Mouse (Mus musculus) heart, embryonic 14.5 days (tissue): Measurements from ENCODE around the gene Cbx8. TPM values are rescaled to one million over a fixed set of nuclear protein-coding genes. Genes with fewer than 3 reads are reported as not detected.

Experiments used
- ATAC-seq: fragments of 200-750 bp; cut with Nextera tagmentation; 2 replicates; pipeline ENCODE4 v1.8.0; 2017; ENCODE audit warnings: low read depth, moderate TSS enrichment; ENCODE audit not compliant: insufficient number of reproducible peaks, insufficient read depth, low FRiP score
- H3K27ac ChIP-seq, 2 experiments: fragments of 200-500 bp in 1 of 2; fragments of 300-500 bp in 1 of 2; sonication (generic) in 1 of 2; replicated peaks in 1 of 2; 2 replicates each; pipeline ENCODE4 v1.5.1; 2012 to 2014; ENCODE audit warnings: low read depth in 2 of 2, low read length in 2 of 2, control low read depth in 1 of 2, mild to moderate bottlenecking in 1 of 2, mixed read lengths in 1 of 2; ENCODE audit not compliant: control insufficient read depth in 1 of 2, insufficient read depth in 1 of 2
- H3K27me3 ChIP-seq: fragments of 300-500 bp; sonication (generic); 2 replicates; pipeline ENCODE4 v1.6.1; 2014; ENCODE audit warnings: mild to moderate bottlenecking, low read length, control low read depth; ENCODE audit not compliant: control insufficient read depth, insufficient read depth
- H3K36me3 ChIP-seq: fragments of 300-500 bp; sonication (generic); 2 replicates; pipeline ENCODE4 v1.6.1; 2014; ENCODE audit warnings: mild to moderate bottlenecking, control low read depth, low read length, mixed read lengths; ENCODE audit not compliant: control insufficient read depth, insufficient read depth
- H3K4me1 ChIP-seq, 2 experiments: fragments of 200-500 bp in 1 of 2; fragments of 300-500 bp in 1 of 2; sonication (generic) in 1 of 2; 2 replicates each; pipeline ENCODE4 v1.6.1; 2012 to 2014; ENCODE audit warnings: low read length in 2 of 2, control low read depth in 1 of 2, mixed read lengths in 1 of 2; ENCODE audit not compliant: control insufficient read depth in 2 of 2, insufficient read depth in 2 of 2
- H3K4me2 ChIP-seq: fragments of 300-500 bp; sonication (generic); 2 replicates; pipeline ENCODE4 v1.6.1; 2014; ENCODE audit warnings: mild to moderate bottlenecking, low read length
- H3K4me3 ChIP-seq, 2 experiments: fragments of 200-500 bp in 1 of 2; fragments of 300-500 bp in 1 of 2; sonication (generic) in 1 of 2; 2 replicates each; pipeline ENCODE4 v1.5.1; 2012 to 2014; ENCODE audit warnings: low read length in 2 of 2, mild to moderate bottlenecking in 2 of 2, control low read depth in 1 of 2, low read depth in 1 of 2, moderate library complexity in 1 of 2; ENCODE audit not compliant: control insufficient read depth in 1 of 2, insufficient read depth in 1 of 2
- H3K9ac ChIP-seq: fragments of 300-500 bp; sonication (generic); 2 replicates; pipeline ENCODE4 v1.6.1; 2014; ENCODE audit warnings: mild to moderate bottlenecking, low read length
- H3K9me3 ChIP-seq: fragments of 300-500 bp; sonication (generic); 2 replicates; pipeline ENCODE4 v1.6.1; 2016; ENCODE audit warnings: low read length, control low read depth; ENCODE audit not compliant: control insufficient read depth
- WGBS: fragments of 180-500 bp; shearing (Covaris S2); extraction: QIAGEN DNeasy Blood & Tissue Kit; methylation state at CpG from one replicate; pipeline ENCODE4 v1.1.7; 2014; 5-methylcytosine and 5-hydroxymethylcytosine counted together
- polyA plus RNA-seq: library from polyadenylated mRNA; unstranded; fragments of >200 nt; fragmentation: Nextera tagmentation; extraction: Ambion mirVana; gene quantifications from 2 replicates; pipeline ENCODE4 v1.2.1, GENCODE M21; 2014

Gene Cbx8
- polyA plus RNA-seq, 1 experiment from 2014 or later, result 9.3 TPM

GRCm38 (mm10) chr11:119056301-119057211 is 15.8 kb upstream of the Cbx8 start:
- Histone ChIP-seq H3K4me2 (peak overlapping the region; percentile 97), H3K27me3 (peaks cover 75% of the 10 kb centered on the region), H3K27ac (peak overlapping the region; percentile 37 to 81), H3K9ac (peak overlapping the region; percentile 95), H3K4me3 (peak overlapping the region; percentile 60 to 66), H3K36me3 (no peaks in the 10 kb centered on the region), H3K4me1 (peaks cover 35 to 48% of the 10 kb centered on the region in 2 experiments), H3K9me3 (no peaks in the 10 kb centered on the region)
- under 1% methylated on average over 64 of the region's 65 CpGs for WGBS
- no peak for ATAC-seq

GRCm38 (mm10) chr11:119055571-119056131 is 14.9 kb upstream of the Cbx8 start:
- Histone ChIP-seq H3K27ac (no peak overlapping the region), H3K4me3 (peak overlapping the region; percentile 31 to 66), H3K4me2 (peak overlapping the region; percentile 97), H3K9me3 (no peaks in the 10 kb centered on the region), H3K27me3 (peaks cover 75% of the 10 kb centered on the region), H3K9ac (peak overlapping the region; percentile 95), H3K4me1 (peaks cover 35 to 48% of the 10 kb centered on the region in 2 experiments), H3K36me3 (no peaks in the 10 kb centered on the region)
- ATAC-seq, result no peak
- WGBS, result 2% methylated on average over 32 of the region's 32 CpGs

GRCm38 (mm10) chr11:119054351-119055345 is 13.9 kb upstream of the Cbx8 start:
- 4% methylated on average over 47 of the region's 47 CpGs for WGBS
- no peak for ATAC-seq
- no peaks in the 10 kb centered on the region for H3K36me3 ChIP-seq
- H3K27me3 ChIP-seq, result peaks cover 75% of the 10 kb centered on the region
- no peaks in the 10 kb centered on the region for H3K9me3 ChIP-seq
- peak overlapping the region; percentile 63 for H3K9ac ChIP-seq
- no peak overlapping the region for H3K27ac ChIP-seq
- H3K4me2 ChIP-seq, result peak overlapping the region; percentile 97
- peak overlapping the region; percentile 5 to 66; a peak in 3 of 4 replicates for H3K4me3 ChIP-seq
- H3K4me1 ChIP-seq, result peaks cover 35 to 48% of the 10 kb centered on the region in 2 experiments

- Histone ChIP-seq H3K4me2 (peak overlapping the region; percentile 97), H3K27me3 (peaks cover 75% of the 10 kb centered on the region), H3K9ac (peak overlapping the region; percentile 63), H3K27ac (no peak overlapping the region), H3K4me1 (peaks cover 34 to 46% of the 10 kb centered on the region in 2 experiments), H3K36me3 (no peaks in the 10 kb centered on the region), H3K9me3 (no peaks in the 10 kb centered on the region), H3K4me3 (peak overlapping the region; percentile 26 to 39)
- no peak for ATAC-seq
- 1% methylated on average over 34 of the region's 35 CpGs for WGBS
Measured at GRCm38 (mm10) chr11:119053738-119054350, 13.1 kb upstream of the Cbx8 start.

GRCm38 (mm10) chr11:119053257-119053670 is 12.5 kb upstream of the Cbx8 start:
- Histone ChIP-seq H3K36me3 (no peaks in the 10 kb centered on the region), H3K4me1 (peaks cover 28 to 40% of the 10 kb centered on the region in 2 experiments), H3K27me3 (peaks cover 75% of the 10 kb centered on the region), H3K9ac (peak overlapping the region; percentile 74), H3K4me2 (peak overlapping the region; percentile 97), H3K27ac (peak overlapping the region; percentile 32 to 85), H3K4me3 (peak overlapping the region; percentile 26 to 39), H3K9me3 (no peaks in the 10 kb centered on the region)
- WGBS, result under 1% methylated on average over 39 of the region's 42 CpGs
- ATAC-seq, result peak; percentile 89

- Histone ChIP-seq H3K4me3 (peak overlapping the region; percentile 26 to 39), H3K9me3 (no peaks in the 10 kb centered on the region), H3K27me3 (peaks cover 75% of the 10 kb centered on the region), H3K4me2 (peak overlapping the region; percentile 97), H3K27ac (peak overlapping the region; percentile 32 to 85), H3K36me3 (no peaks in the 10 kb centered on the region), H3K4me1 (peaks cover 25 to 39% of the 10 kb centered on the region in 2 experiments), H3K9ac (peak overlapping the region; percentile 74)
- 2% methylated on average over 13 of the region's 13 CpGs for WGBS
- peak; percentile 31; the same call in 1 of the 2 replicates for ATAC-seq
Measured at GRCm38 (mm10) chr11:119052661-119053256, 12.0 kb upstream of the Cbx8 start.
